Comparison of ENCODE assay signal across 14 mouse cellular contexts in the genomic region with DNA sequence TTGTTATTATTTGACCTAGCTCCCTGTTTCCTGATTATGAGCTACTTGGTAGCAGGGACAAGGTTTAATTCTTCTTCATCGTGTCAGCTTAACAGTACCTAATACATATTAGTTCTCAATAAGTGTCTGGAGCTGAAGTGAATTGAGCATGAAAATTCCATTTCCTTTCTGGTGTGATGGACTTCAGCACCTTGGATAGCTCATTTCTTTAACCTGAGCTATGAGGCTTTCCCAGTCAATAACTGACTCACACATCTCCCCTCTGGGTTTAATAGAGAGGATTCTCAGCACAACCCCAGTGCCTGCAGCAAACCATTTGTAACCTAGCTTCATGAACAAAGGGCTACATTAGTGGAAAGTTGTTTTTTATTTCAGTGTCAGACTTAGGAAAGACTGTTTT.
DNase-seq lines count a peak whose midpoint lies in the region; ATAC-seq lines count a peak whose summit lies in the region.
"Had no signal": no experiment of that assay in that cellular context is flagged by ENCODE, and none has a peak within 500 bp of the region (broad histone marks: within the 10 kb centered on the region; RNA-seq: fewer than 3 reads in every experiment).

No protein-coding gene starts in this region.

- no peak overlapping the region for H3K9ac ChIP-seq in forebrain, embryonic 14.5 days (ENCODE audit: low read length)
- no peak overlapping the region for H3K9ac ChIP-seq in forebrain, embryonic 13.5 days
- H3K9ac ChIP-seq in midbrain, embryonic 14.5 days (replicated peaks; ENCODE audit: low read length): no peak overlapping the region
- H3K9ac ChIP-seq in midbrain, embryonic 13.5 days (replicated peaks): no peak overlapping the region
- H3K9ac ChIP-seq: embryonic facial prominence, embryonic 15.5 days; midbrain, embryonic 15.5 days had no signal

- H3K4me2 ChIP-seq in forebrain, embryonic 14.5 days (ENCODE audit: low read length): no peak overlapping the region
- no peak overlapping the region for H3K4me2 ChIP-seq in forebrain, embryonic 13.5 days
- no peak overlapping the region for H3K4me2 ChIP-seq in midbrain, embryonic 14.5 days (ENCODE audit: low read length)
- no peak overlapping the region for H3K4me2 ChIP-seq in midbrain, embryonic 13.5 days (replicated peaks)
- H3K4me2 ChIP-seq: embryonic facial prominence, embryonic 15.5 days; midbrain, embryonic 15.5 days had no signal

- 57% methylated on average over 1 of the region's 1 CpGs for WGBS in forebrain, embryonic 14.5 days
- WGBS in forebrain, embryonic 13.5 days: 60% methylated on average over 1 of the region's 1 CpGs
- WGBS in midbrain, embryonic 14.5 days: 63% methylated on average over 1 of the region's 1 CpGs
- WGBS in midbrain, embryonic 13.5 days: 56% methylated on average over 1 of the region's 1 CpGs

- no peak for ATAC-seq in forebrain, embryonic 14.5 days
- no peak for ATAC-seq in forebrain, embryonic 13.5 days
- ATAC-seq in midbrain, embryonic 14.5 days (ENCODE audit: low FRiP score, low TSS enrichment): no peak
- no peak for ATAC-seq in midbrain, embryonic 13.5 days
- ATAC-seq: midbrain, embryonic 15.5 days had no signal

- H3K4me1 ChIP-seq in forebrain, embryonic 14.5 days (ENCODE audit: control insufficient read depth, insufficient read depth, low read length): no peaks in the 10 kb centered on the region
- no peaks in the 10 kb centered on the region for H3K4me1 ChIP-seq in forebrain, embryonic 13.5 days
- no peaks in the 10 kb centered on the region for H3K4me1 ChIP-seq in midbrain, embryonic 14.5 days (ENCODE audit: control insufficient read depth, insufficient read depth, low read length)
- 0 out of 2 replicates have a peak, but pooled peaks cover 6% of the 10 kb centered on the region for H3K4me1 ChIP-seq in midbrain, embryonic 13.5 days (replicated peaks)
- H3K4me1 ChIP-seq: embryonic facial prominence, embryonic 15.5 days; midbrain, embryonic 15.5 days had no signal

- no peak overlapping the region for H3K4me3 ChIP-seq in forebrain, embryonic 14.5 days (ENCODE audit: low read depth, low read length)
- no peak overlapping the region for H3K4me3 ChIP-seq in forebrain, embryonic 13.5 days
- no peak overlapping the region for H3K4me3 ChIP-seq in midbrain, embryonic 14.5 days (replicated peaks; ENCODE audit: low read depth, low read length)
- no peak overlapping the region for H3K4me3 ChIP-seq in midbrain, embryonic 13.5 days (replicated peaks)
- H3K4me3 ChIP-seq: embryonic facial prominence, embryonic 15.5 days; midbrain, embryonic 15.5 days had no signal

- no peaks in the 10 kb centered on the region for H3K36me3 ChIP-seq in forebrain, embryonic 14.5 days (ENCODE audit: control insufficient read depth, insufficient read depth, low read length)
- no peaks in the 10 kb centered on the region for H3K36me3 ChIP-seq in forebrain, embryonic 13.5 days (ENCODE audit: poor library complexity, severe bottlenecking)
- no peaks in the 10 kb centered on the region for H3K36me3 ChIP-seq in midbrain, embryonic 14.5 days (ENCODE audit: control insufficient read depth, insufficient read depth, low read length)
- no peaks in the 10 kb centered on the region for H3K36me3 ChIP-seq in midbrain, embryonic 13.5 days
- H3K36me3 ChIP-seq: embryonic facial prominence, embryonic 15.5 days; midbrain, embryonic 15.5 days had no signal

- H3K27ac ChIP-seq in forebrain, embryonic 14.5 days (ENCODE audit: low read depth, low read length): no peak overlapping the region
- no peak overlapping the region for H3K27ac ChIP-seq in forebrain, embryonic 13.5 days
- H3K27ac ChIP-seq in midbrain, embryonic 14.5 days (replicated peaks; ENCODE audit: low read depth, low read length): no peak overlapping the region
- no peak overlapping the region for H3K27ac ChIP-seq in midbrain, embryonic 13.5 days
- H3K27ac ChIP-seq: embryonic facial prominence, embryonic 15.5 days; midbrain, embryonic 15.5 days had no signal

- DNase-seq in forebrain, embryonic 14.5 days (ENCODE audit: low spot score): peak; percentile 36
- peak; percentile 41 for DNase-seq in midbrain, embryonic 14.5 days
- peak; percentile 4 for DNase-seq in c-Kit-positive CD71-negative TER-119-negative erythroid progenitor cells, embryonic 14.5 days (ENCODE audit: low read depth)
- peak; percentile 75 for DNase-seq in retina, embryonic 14.5 days (ENCODE audit: low spot score)
- no peak for DNase-seq in ovary, adult 18-20 months (ENCODE audit: low spot score)
- no peak for DNase-seq in left cerebral cortex, adult 9 months (ENCODE audit: low spot score in 2 of 2)
- DNase-seq: cerebellum, adult 11-12 months; heart, postnatal 4 days; kidney, postnatal 4 days; lung, adult 18-20 months had no signal

- H3K27me3 ChIP-seq in forebrain, embryonic 14.5 days (replicated peaks; ENCODE audit: control insufficient read depth, insufficient read depth, low read length): no peaks in the 10 kb centered on the region
- H3K27me3 ChIP-seq in forebrain, embryonic 13.5 days: no peaks in the 10 kb centered on the region
- no peaks in the 10 kb centered on the region for H3K27me3 ChIP-seq in midbrain, embryonic 14.5 days (ENCODE audit: control insufficient read depth, insufficient read depth, low read length)
- no peaks in the 10 kb centered on the region for H3K27me3 ChIP-seq in midbrain, embryonic 13.5 days
- H3K27me3 ChIP-seq: embryonic facial prominence, embryonic 15.5 days; midbrain, embryonic 15.5 days had no signal

- no peaks in the 10 kb centered on the region for H3K9me3 ChIP-seq in forebrain, embryonic 14.5 days (replicated peaks; ENCODE audit: control insufficient read depth, low read length)
- no peaks in the 10 kb centered on the region for H3K9me3 ChIP-seq in forebrain, embryonic 13.5 days (replicated peaks)
- H3K9me3 ChIP-seq in midbrain, embryonic 14.5 days (ENCODE audit: control insufficient read depth, low read length): no peaks in the 10 kb centered on the region
- H3K9me3 ChIP-seq in midbrain, embryonic 13.5 days: no peaks in the 10 kb centered on the region
- H3K9me3 ChIP-seq: embryonic facial prominence, embryonic 15.5 days; midbrain, embryonic 15.5 days had no signal

Comparison
In these comparisons a context has a peak if more than half of its experiments do, and no peak if none do; other contexts are left out.
1. DNase-seq: peak in forebrain, embryonic 14.5 days (single experiment), midbrain, embryonic 14.5 days (single experiment), c-Kit-positive CD71-negative TER-119-negative erythroid progenitor cells, embryonic 14.5 days (single experiment) and retina, embryonic 14.5 days (single experiment); none in ovary, adult 18-20 months (single experiment) and left cerebral cortex, adult 9 months (0 of 2).